Mouse (Mus musculus) forebrain, embryonic 15.5 days (tissue): ENCODE results near the gene Ptov1. TPM values are rescaled to one million over a fixed set of nuclear protein-coding genes. Genes with fewer than 3 reads are reported as not detected.

Experiments
- ATAC-seq: fragments of 200-750 bp; cut with Nextera tagmentation; replicated peaks from 2 replicates; pipeline ENCODE4 v1.8.0; 2017; ENCODE audit warnings: mild to moderate bottlenecking, moderate TSS enrichment, moderate library complexity
- H3K27ac ChIP-seq: fragments of 300-500 bp; sonication (generic); replicated peaks from 2 replicates; pipeline ENCODE4 v1.5.1; 2015; ENCODE audit warnings: mild to moderate bottlenecking, inconsistent platforms
- H3K27me3 ChIP-seq: fragments of 300-500 bp; sonication (generic); 2 replicates; pipeline ENCODE4 v1.6.1; 2015; ENCODE audit warnings: inconsistent platforms
- H3K36me3 ChIP-seq: fragments of 300-500 bp; sonication (generic); 2 replicates; pipeline ENCODE4 v1.6.1; 2015; ENCODE audit warnings: mild to moderate bottlenecking, inconsistent platforms
- H3K4me1 ChIP-seq: fragments of 300-500 bp; sonication (generic); 2 replicates; pipeline ENCODE4 v1.6.1; 2015; ENCODE audit warnings: inconsistent platforms
- H3K4me2 ChIP-seq: fragments of 300-500 bp; sonication (generic); replicated peaks from 2 replicates; pipeline ENCODE4 v1.6.1; 2015; ENCODE audit warnings: mild to moderate bottlenecking, inconsistent platforms
- H3K4me3 ChIP-seq: fragments of 300-500 bp; sonication (generic); 2 replicates; pipeline ENCODE4 v1.5.1; 2015; ENCODE audit warnings: mild to moderate bottlenecking, inconsistent platforms
- H3K9ac ChIP-seq: fragments of 300-500 bp; sonication (generic); replicated peaks from 2 replicates; pipeline ENCODE4 v1.6.1; 2015; ENCODE audit warnings: mild to moderate bottlenecking, inconsistent platforms
- H3K9me3 ChIP-seq: fragments of 300-500 bp; sonication (generic); 2 replicates; pipeline ENCODE4 v1.6.1; 2016; ENCODE audit warnings: inconsistent platforms
- WGBS: fragments of 180-500 bp; shearing (Covaris S2); methylation state at CpG from one replicate; pipeline ENCODE4 v1.1.7; 2015; ENCODE audit warnings: mixed read lengths; 5-methylcytosine and 5-hydroxymethylcytosine counted together
- polyA plus RNA-seq: library from polyadenylated mRNA; unstranded; fragments of >200 nt; fragmentation: Nextera tagmentation; extraction: Ambion mirVana; gene quantifications from 2 replicates; pipeline ENCODE4 v1.2.1, GENCODE M21; 2015

Ptov1 gene
- polyA plus RNA-seq, 1 experiment from 2014 or later = 618 TPM

GRCm38 (mm10) chr7:44846804-44847203 lies 22.8 kb downstream of the Ptov1 start:
- no peak for ATAC-seq
- WGBS = 87% methylated on average over 7 of the region's 7 CpGs
- Histone ChIP-seq H3K9ac (no peak overlapping the region), H3K4me2 (no peak overlapping the region), H3K27ac (no peak overlapping the region), H3K4me1 (peaks cover 28% of the 10 kb centered on the region), H3K27me3 (no peaks in the 10 kb centered on the region; the same call in 1 of the 2 replicates), H3K9me3 (no peaks in the 10 kb centered on the region), H3K36me3 (peaks cover 50% of the 10 kb centered on the region), H3K4me3 (no peak overlapping the region)

GRCm38 (mm10) chr7:44845006-44845405 lies 24.6 kb downstream of the Ptov1 start:
- peaks cover 19% of the 10 kb centered on the region for H3K4me1 ChIP-seq
- peaks cover 60% of the 10 kb centered on the region for H3K36me3 ChIP-seq
- H3K9me3 ChIP-seq = no peaks in the 10 kb centered on the region
- no peak overlapping the region for H3K4me2 ChIP-seq
- H3K4me3 ChIP-seq = no peak overlapping the region
- H3K27ac ChIP-seq = no peak overlapping the region
- H3K9ac ChIP-seq = no peak overlapping the region
- ATAC-seq = no peak
- WGBS = 93% methylated on average over 10 of the region's 10 CpGs
- H3K27me3 ChIP-seq = peaks cover 9% of the 10 kb centered on the region

GRCm38 (mm10) chr7:44841825-44842463 lies 27.6 kb downstream of the Ptov1 start:
- no peaks in the 10 kb centered on the region for H3K9me3 ChIP-seq
- H3K27ac ChIP-seq = no peak overlapping the region
- no peak overlapping the region for H3K4me2 ChIP-seq
- ATAC-seq = no peak
- H3K9ac ChIP-seq = no peak overlapping the region
- peaks cover 24% of the 10 kb centered on the region for H3K27me3 ChIP-seq
- 93% methylated on average over 8 of the region's 8 CpGs for WGBS
- peaks cover 17% of the 10 kb centered on the region for H3K4me1 ChIP-seq
- peaks cover 60% of the 10 kb centered on the region for H3K36me3 ChIP-seq
- H3K4me3 ChIP-seq = no peak overlapping the region

- Histone ChIP-seq H3K4me2 (peak overlapping the region; percentile 49; the same call in 1 of the 2 replicates), H3K9ac (no peak overlapping the region), H3K27me3 (peaks cover 24% of the 10 kb centered on the region), H3K27ac (no peak overlapping the region), H3K9me3 (no peaks in the 10 kb centered on the region), H3K36me3 (peaks cover 46% of the 10 kb centered on the region), H3K4me3 (0 out of 2 replicates have a peak overlapping the region, but pooled peaks have one; percentile 34), H3K4me1 (peaks cover 13% of the 10 kb centered on the region)
- no peak for ATAC-seq
- 58% methylated on average over 14 of the region's 14 CpGs for WGBS
These were observed 29.2 kb downstream of the Ptov1 start for GRCm38 (mm10) chr7:44840426-44840825.

- no peaks in the 10 kb centered on the region for H3K9me3 ChIP-seq
- 1% methylated on average over 58 of the region's 58 CpGs for WGBS
These were observed 29.9 kb downstream of the Ptov1 start for GRCm38 (mm10) chr7:44839491-44840191.

GRCm38 (mm10) chr7:44839171-44839490 lies 30.5 kb downstream of the Ptov1 start:
- Histone ChIP-seq H3K36me3 (peaks cover 33% of the 10 kb centered on the region), H3K27me3 (peaks cover 24% of the 10 kb centered on the region), H3K27ac (no peak overlapping the region), H3K4me3 (peak overlapping the region; percentile 34), H3K4me1 (peaks cover 13% of the 10 kb centered on the region), H3K9me3 (no peaks in the 10 kb centered on the region), H3K9ac (peak overlapping the region; percentile 38), H3K4me2 (peak overlapping the region; percentile 49)
- no peak for ATAC-seq
- 28% methylated on average over 11 of the region's 11 CpGs for WGBS

More at GRCm38 (mm10) chr7:44839491-44840191, 29.9 kb downstream of the Ptov1 start:
- ATAC-seq = peak; percentile 67
- Histone ChIP-seq H3K4me2 (peak overlapping the region; percentile 49), H3K27ac (no peak overlapping the region), H3K4me3 (peak overlapping the region; percentile 34), H3K36me3 (peaks cover 39% of the 10 kb centered on the region), H3K27me3 (peaks cover 24% of the 10 kb centered on the region), H3K9ac (peak overlapping the region; percentile 38), H3K4me1 (peaks cover 13% of the 10 kb centered on the region)

- H3K9ac ChIP-seq = no peak overlapping the region
- peaks cover 24% of the 10 kb centered on the region for H3K27me3 ChIP-seq
- H3K36me3 ChIP-seq = peaks cover 23% of the 10 kb centered on the region
- peaks cover 13% of the 10 kb centered on the region for H3K4me1 ChIP-seq
- WGBS = 84% methylated on average over 6 of the region's 6 CpGs
- H3K9me3 ChIP-seq = no peaks in the 10 kb centered on the region
- ATAC-seq = no peak
- no peak overlapping the region for H3K4me3 ChIP-seq
- H3K27ac ChIP-seq = no peak overlapping the region
- no peak overlapping the region for H3K4me2 ChIP-seq
These were observed 31.5 kb downstream of the Ptov1 start for GRCm38 (mm10) chr7:44838073-44838472.

- Histone ChIP-seq H3K27me3 (peaks cover 24% of the 10 kb centered on the region), H3K4me2 (no peak overlapping the region), H3K4me3 (no peak overlapping the region), H3K9ac (no peak overlapping the region), H3K4me1 (peaks cover 13% of the 10 kb centered on the region), H3K9me3 (no peaks in the 10 kb centered on the region), H3K36me3 (peaks cover 15% of the 10 kb centered on the region), H3K27ac (no peak overlapping the region)
- no peak for ATAC-seq
- 86% methylated on average over 9 of the region's 9 CpGs for WGBS
These were observed 33.0 kb downstream of the Ptov1 start for GRCm38 (mm10) chr7:44836423-44837053.

GRCm38 (mm10) chr7:44836016-44836404 lies 33.6 kb downstream of the Ptov1 start:
- Histone ChIP-seq H3K36me3 (peaks cover 19% of the 10 kb centered on the region), H3K4me1 (peaks cover 13% of the 10 kb centered on the region), H3K27ac (no peak overlapping the region), H3K4me2 (no peak overlapping the region), H3K4me3 (no peak overlapping the region), H3K9ac (no peak overlapping the region), H3K27me3 (peaks cover 24% of the 10 kb centered on the region), H3K9me3 (no peaks in the 10 kb centered on the region)
- ATAC-seq = no peak
- 51% methylated on average over 3 of the region's 3 CpGs for WGBS

- peaks cover 20% of the 10 kb centered on the region for H3K36me3 ChIP-seq
- H3K9ac ChIP-seq = no peak overlapping the region
- WGBS = 90% methylated on average over 1 of the region's 1 CpGs
- peaks cover 20% of the 10 kb centered on the region for H3K27me3 ChIP-seq
- H3K27ac ChIP-seq = no peak overlapping the region
- H3K4me2 ChIP-seq = no peak overlapping the region
- no peak for ATAC-seq
- no peak overlapping the region for H3K4me3 ChIP-seq
- H3K9me3 ChIP-seq = no peaks in the 10 kb centered on the region
- peaks cover 13% of the 10 kb centered on the region for H3K4me1 ChIP-seq
These were observed 34.1 kb downstream of the Ptov1 start for GRCm38 (mm10) chr7:44835373-44836015.

- Histone ChIP-seq H3K9ac (no peak overlapping the region), H3K4me2 (no peak overlapping the region), H3K4me3 (no peak overlapping the region), H3K36me3 (peaks cover 41% of the 10 kb centered on the region), H3K9me3 (no peaks in the 10 kb centered on the region), H3K27me3 (no peaks in the 10 kb centered on the region), H3K4me1 (no peaks in the 10 kb centered on the region), H3K27ac (no peak overlapping the region)
- WGBS = 76% methylated on average over 4 of the region's 4 CpGs
- no peak for ATAC-seq
These were observed 36.8 kb downstream of the Ptov1 start for GRCm38 (mm10) chr7:44832763-44833162.

- ATAC-seq = no peak
- H3K27ac ChIP-seq = no peak overlapping the region
- no peaks in the 10 kb centered on the region for H3K9me3 ChIP-seq
- H3K36me3 ChIP-seq = peaks cover 41% of the 10 kb centered on the region
- 94% methylated on average over 5 of the region's 5 CpGs for WGBS
- H3K9ac ChIP-seq = no peak overlapping the region
- no peaks in the 10 kb centered on the region for H3K27me3 ChIP-seq
- no peak overlapping the region for H3K4me3 ChIP-seq
- no peak overlapping the region for H3K4me2 ChIP-seq
- peaks cover 11% of the 10 kb centered on the region for H3K4me1 ChIP-seq
These were observed 40.9 kb downstream of the Ptov1 start for GRCm38 (mm10) chr7:44828706-44829105.
